Mouse (Mus musculus): ENCODE measurements at regions not wholly inside any gene's neighbourhood (a gene's known extent, or its start where the extent isn't known, plus 50 kb on each side); places are given as distances from the start of the nearest gene placed in this dataset.

- TF ChIP-seq CTCF (conservative IDR thresholded peaks at IDR 0.05; ENCODE audit: low read length) (no peak), NANOG (IDR thresholded peaks at IDR 0.05; ENCODE audit: borderline replicate concordance, low read length) (no peak), POU5F1 (IDR thresholded peaks at IDR 0.05; ENCODE audit: borderline replicate concordance, low read length) (no peak)
Observed at GRCm38 (mm10) chr14:78380011-78380410, 72.2 kb upstream of the Tnfsf11 start.
